Mouse (Mus musculus) stomach, postnatal 0 days (tissue): ENCODE data around the gene Igf2r.
"Not testable (repeated sequence)": the region's sequence is repeated elsewhere in the genome, so short reads cannot be mapped to it uniquely, and the experiment has no call there.

Experiments used
- CTCF ChIP-seq: IDR thresholded peaks from 2 replicates; pipeline ENCODE4 v1.5.1; 2016; ENCODE audit warnings: antibody characterized with exemption, low read depth, mild to moderate bottlenecking, moderate library complexity
- EP300 ChIP-seq: optimal IDR thresholded peaks from 2 replicates; pipeline ENCODE3; 2016; ENCODE audit warnings: antibody characterized with exemption

DNA sequence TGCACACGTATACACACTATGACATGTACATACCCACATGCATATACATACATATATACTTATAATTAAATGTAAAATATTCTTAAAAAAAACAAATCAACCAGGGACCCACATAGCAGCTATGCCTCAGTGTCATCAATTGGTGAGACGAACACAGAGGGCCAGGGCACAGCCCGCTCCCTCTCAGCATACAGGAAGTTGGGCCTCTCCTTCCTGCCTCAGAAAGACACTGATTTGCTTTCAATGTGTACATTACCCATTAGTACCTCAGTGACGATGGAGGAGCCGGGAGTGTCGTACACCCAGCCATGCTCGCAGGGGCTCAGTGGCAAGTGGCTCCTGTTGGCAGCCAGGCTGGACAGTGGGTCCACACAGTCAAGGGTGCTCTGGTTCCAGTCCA, 94.5 kb downstream of the Igf2r start:
- not testable (repeated sequence) for TF ChIP-seq CTCF, EP300
